Mouse (Mus musculus): ENCODE data around the gene Schip1. TPM values are rescaled to one million over a fixed set of nuclear protein-coding genes. Genes with fewer than 3 reads are reported as not detected.

The Schip1 gene
- 5.2 TPM for polyA plus RNA-seq (2014; fragmentation: Illumina TruSeq; extraction: RNeasy Lipid Tissue Mini Kit (QIAGEN cat#74804); ENCODE audit: low replicate concordance)

DNA sequence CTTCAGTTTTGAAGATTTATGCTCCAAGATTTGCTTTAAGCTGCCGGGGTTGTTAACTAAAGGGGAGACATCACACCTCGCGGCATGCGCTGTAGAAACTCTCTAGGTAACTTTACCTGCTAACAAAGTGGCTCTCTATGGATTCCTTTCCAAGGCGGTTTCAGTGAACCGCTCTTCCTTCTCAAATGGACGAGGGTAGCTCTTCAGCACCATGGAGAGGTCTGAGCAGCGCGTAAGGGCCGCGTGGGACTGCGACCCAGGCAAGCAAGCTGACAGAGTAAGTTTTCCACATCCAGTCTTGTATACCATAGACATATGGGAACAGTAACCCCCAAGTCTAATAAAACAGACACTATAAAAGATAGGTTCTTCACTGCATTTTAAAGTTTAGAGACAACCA is at the start of gene Schip1:
Gene Schip1, plus strand, starts transcription at position 72 of the 400 bp plus-strand sequence.

Other genes starting within 250 kb of the Schip1 start
- gene Iqcj, start 172.6 kb upstream of the Schip1 start, polyA plus RNA-seq (2014; fragmentation: Illumina TruSeq; extraction: RNeasy Lipid Tissue Mini Kit (QIAGEN cat#74804); ENCODE audit: low replicate concordance), result not detected
- not detected for gene Iqschfp, start 172.6 kb upstream of the Schip1 start, polyA plus RNA-seq (2014; fragmentation: Illumina TruSeq; extraction: RNeasy Lipid Tissue Mini Kit (QIAGEN cat#74804); ENCODE audit: low replicate concordance)